Mouse (Mus musculus): ENCODE data around the gene Pla2g4e.

The Pla2g4e gene

DNA sequence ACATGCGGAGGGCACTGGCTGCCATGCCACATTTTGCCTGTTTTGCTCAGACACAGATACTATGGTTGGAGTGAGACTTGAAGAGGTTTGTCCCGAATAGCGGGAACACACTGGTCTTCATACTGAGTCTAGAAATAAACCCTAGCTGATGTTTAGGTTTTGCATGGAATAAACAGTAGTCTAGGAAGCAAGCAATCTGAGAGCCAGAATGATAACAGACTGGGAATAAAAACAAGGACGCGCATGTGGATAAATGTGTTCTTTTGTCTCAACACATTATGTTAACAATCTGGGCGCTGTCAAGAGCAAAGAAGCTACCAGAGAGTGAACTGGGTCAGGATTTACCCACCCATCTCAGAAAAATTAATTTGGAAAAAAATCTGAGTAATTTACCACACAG, 122.2 kb downstream of the Pla2g4e start:
- DNase-seq (ENCODE audit: low read depth, low spot score): no peak

GRCm38 (mm10) chr2:120117346-120117745, 127.8 kb downstream of the Pla2g4e start:
- DNase-seq (ENCODE audit: low read depth, low spot score): no peak

Measured in brain, embryonic 18.5 days (tissue).